Mouse (Mus musculus): ENCODE measurements at regions not wholly inside any gene's neighbourhood (a gene's known extent, or its start where the extent isn't known, plus 50 kb on each side); places are given as distances from the start of the nearest gene placed in this dataset.

- peak; percentile 12 for DNase-seq (ENCODE audit: low read depth, low spot score)
Measured at GRCm38 (mm10) chr2:124952212-124952611, 115.7 kb upstream of the Slc24a5 start.

GRCm38 (mm10) chr2:124953015-124953414 is 114.9 kb upstream of the Slc24a5 start:
- DNase-seq (ENCODE audit: low read depth, low spot score), result peak; percentile 50

- DNase-seq (ENCODE audit: low read depth, low spot score), result no peak
Measured at GRCm38 (mm10) chr2:124955843-124956242, 112.1 kb upstream of the Slc24a5 start.

- DNase-seq (ENCODE audit: low read depth, low spot score), result no peak
Measured at GRCm38 (mm10) chr2:124959431-124959830, 108.5 kb upstream of the Slc24a5 start.

GRCm38 (mm10) chr2:124971826-124972749 is 95.8 kb upstream of the Slc24a5 start:
- no peak for DNase-seq (ENCODE audit: low read depth, low spot score)

DNA sequence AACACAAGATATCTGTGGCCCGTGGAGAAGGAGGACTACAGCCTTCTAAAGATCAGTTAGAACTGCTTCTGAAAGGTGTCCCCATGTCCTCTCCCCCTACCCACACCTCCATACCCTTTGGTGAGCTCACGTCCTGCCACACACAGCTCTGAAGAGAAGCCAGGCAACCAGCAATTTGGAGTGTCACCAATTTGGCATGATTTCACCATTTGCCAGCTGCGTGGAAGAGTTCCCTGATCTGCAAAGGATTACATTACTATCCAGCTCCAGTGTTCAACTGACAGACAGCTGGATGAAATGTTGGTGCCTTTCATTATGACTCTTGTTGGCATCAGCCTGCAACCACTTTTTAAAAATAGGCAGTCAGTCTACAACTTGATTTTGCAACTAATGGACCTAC is 92.8 kb upstream of the Slc24a5 start:
- DNase-seq (ENCODE audit: low read depth, low spot score), result no peak

DNA sequence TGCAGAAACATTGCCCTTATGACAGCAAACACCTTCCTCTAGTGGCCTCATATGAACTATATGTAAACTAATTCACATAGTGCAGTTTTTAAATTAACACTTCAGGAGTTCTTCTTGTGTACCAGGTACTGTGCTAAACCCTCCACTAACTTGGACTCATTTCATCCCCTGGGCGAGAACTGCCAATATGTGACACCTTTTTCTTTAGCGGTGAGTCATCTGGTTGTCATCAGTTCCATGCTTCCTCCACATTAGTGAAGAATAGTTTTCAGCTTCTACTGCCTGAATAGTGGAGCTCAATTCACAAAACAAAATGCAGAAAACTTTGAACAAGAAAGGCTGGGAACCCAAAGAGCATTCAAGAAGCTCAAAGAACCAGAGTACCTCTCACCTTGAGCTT is 76.9 kb upstream of the Slc24a5 start:
- DNase-seq (ENCODE audit: low read depth, low spot score), result no peak

GRCm38 (mm10) chr2:125015007-125015406 is 52.9 kb upstream of the Slc24a5 start:
- DNase-seq (ENCODE audit: low read depth, low spot score), result no peak

GRCm38 (mm10) chr2:125016946-125017345 is 51.0 kb upstream of the Slc24a5 start:
- no peak for DNase-seq (ENCODE audit: low read depth, low spot score)
